In the genomic region with DNA sequence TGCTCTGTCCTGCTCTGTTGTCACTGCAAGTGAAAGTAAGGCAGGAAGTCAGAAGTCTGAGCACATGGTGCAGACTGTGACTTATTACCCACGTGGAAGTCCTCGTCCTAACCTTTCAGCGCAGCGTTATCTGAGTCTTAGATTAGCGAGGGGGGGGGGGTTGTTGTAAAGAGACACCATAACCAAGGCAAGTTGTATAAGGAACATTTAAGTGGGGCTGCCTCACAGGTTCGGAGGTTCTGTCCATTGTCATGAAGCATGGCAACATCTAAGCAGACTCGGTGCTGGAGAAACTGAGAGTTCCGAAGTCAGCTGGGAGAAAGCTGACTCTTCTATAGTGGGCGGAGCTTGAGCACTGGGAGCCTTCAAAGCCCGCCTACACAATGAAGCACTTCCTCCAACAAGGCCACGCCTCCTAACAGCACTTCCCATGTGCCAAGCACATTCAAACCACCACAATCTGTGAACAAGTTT, we compare ENCODE assay signal across 9 mouse cellular contexts. TPM values are rescaled to one million over a fixed set of nuclear protein-coding genes. Genes with fewer than 3 reads are reported as not detected.
DNase-seq lines count a peak whose midpoint lies in the region; ATAC-seq and TF ChIP-seq lines count a peak whose summit lies in the region.
"Had no signal": no experiment of that assay in that cellular context is flagged by ENCODE, and none has a peak within 500 bp of the region (broad histone marks: within the 10 kb centered on the region; RNA-seq: fewer than 3 reads in every experiment).

No protein-coding gene starts in this region.

- no peak overlapping the region for H3K27ac ChIP-seq in heart, embryonic 16.5 days (ENCODE audit: low read length)
- no peak overlapping the region for H3K27ac ChIP-seq in embryonic facial prominence, embryonic 12.5 days
- H3K27ac ChIP-seq in liver, embryonic 16.5 days (ENCODE audit: low read length), result no peak overlapping the region
- H3K27ac ChIP-seq in left cerebral cortex, adult 2 months, result no peak overlapping the region
- H3K27ac ChIP-seq in midbrain, embryonic 11.5 days (ENCODE audit: low read depth, low read length), result no peak overlapping the region

- ATAC-seq in heart, embryonic 16.5 days (replicated peaks; ENCODE audit: extremely low read depth, insufficient read depth, low FRiP score), result peak; percentile 23
- no peak for ATAC-seq in embryonic facial prominence, embryonic 12.5 days (ENCODE audit: insufficient number of reproducible peaks, insufficient read depth, low FRiP score, low TSS enrichment)
- ATAC-seq in liver, embryonic 16.5 days (ENCODE audit: low read depth), result 0 out of 2 replicates have a peak, but pooled peaks have one; percentile 50
- no peak for ATAC-seq in midbrain, embryonic 11.5 days (ENCODE audit: low FRiP score)

- H3K4me1 ChIP-seq in heart, embryonic 16.5 days (ENCODE audit: control insufficient read depth, insufficient read depth, low read length), result peaks cover 6% of the 10 kb centered on the region; the same call in 1 of the 2 replicates
- peaks cover 47% of the 10 kb centered on the region for H3K4me1 ChIP-seq in E14TG2a.4 (replicated peaks; ENCODE audit: low read depth, low read length)
- peaks cover 7% of the 10 kb centered on the region; the same call in 1 of the 2 replicates for H3K4me1 ChIP-seq in embryonic facial prominence, embryonic 12.5 days
- H3K4me1 ChIP-seq in liver, embryonic 16.5 days (ENCODE audit: control insufficient read depth, low read depth, low read length), result peaks cover 11% of the 10 kb centered on the region
- no peaks in the 10 kb centered on the region for H3K4me1 ChIP-seq in midbrain, embryonic 11.5 days (ENCODE audit: control insufficient read depth, insufficient read depth, low read length)

- H3K4me2 ChIP-seq in heart, embryonic 16.5 days (ENCODE audit: low read depth, low read length), result peak overlapping the region; percentile 54
- H3K4me2 ChIP-seq in embryonic facial prominence, embryonic 12.5 days (replicated peaks), result 0 out of 2 replicates have a peak overlapping the region, but pooled peaks have one; percentile 0
- H3K4me2 ChIP-seq in liver, embryonic 16.5 days (ENCODE audit: low read depth, low read length), result peak overlapping the region; percentile 6; the same call in 1 of the 2 replicates
- no peak overlapping the region for H3K4me2 ChIP-seq in midbrain, embryonic 11.5 days

- no peak overlapping the region for H3K9ac ChIP-seq in heart, embryonic 16.5 days (ENCODE audit: low read length)
- H3K9ac ChIP-seq in embryonic facial prominence, embryonic 12.5 days, result no peak overlapping the region
- no peak overlapping the region for H3K9ac ChIP-seq in liver, embryonic 16.5 days (ENCODE audit: low read depth, low read length)
- no peak overlapping the region for H3K9ac ChIP-seq in midbrain, embryonic 11.5 days (ENCODE audit: low read length)

- H3K36me3 ChIP-seq in heart, embryonic 16.5 days (ENCODE audit: control insufficient read depth, insufficient read depth), result no peaks in the 10 kb centered on the region
- peaks cover 13% of the 10 kb centered on the region for H3K36me3 ChIP-seq in E14TG2a.4 (ENCODE audit: insufficient read depth, low read length)
- H3K36me3 ChIP-seq in embryonic facial prominence, embryonic 12.5 days, result no peaks in the 10 kb centered on the region
- no peaks in the 10 kb centered on the region for H3K36me3 ChIP-seq in liver, embryonic 16.5 days (ENCODE audit: control insufficient read depth, insufficient read depth)
- H3K36me3 ChIP-seq in midbrain, embryonic 11.5 days (ENCODE audit: control insufficient read depth, insufficient read depth, low read length), result no peaks in the 10 kb centered on the region

- 36% methylated on average over 11 of the region's 11 CpGs for WGBS in heart, embryonic 16.5 days
- WGBS in embryonic facial prominence, embryonic 12.5 days, result 45% methylated on average over 11 of the region's 11 CpGs
- 42% methylated on average over 11 of the region's 11 CpGs for WGBS in liver, embryonic 16.5 days (ENCODE audit: insufficient replicate concordance)
- WGBS in midbrain, embryonic 11.5 days, result 52% methylated on average over 11 of the region's 11 CpGs

- no peaks in the 10 kb centered on the region for H3K27me3 ChIP-seq in heart, embryonic 16.5 days (ENCODE audit: control insufficient read depth, insufficient read depth, low read length)
- H3K27me3 ChIP-seq in E14TG2a.4 (ENCODE audit: insufficient read depth, low read length), result no peaks in the 10 kb centered on the region
- no peaks in the 10 kb centered on the region for H3K27me3 ChIP-seq in embryonic facial prominence, embryonic 12.5 days
- H3K27me3 ChIP-seq in liver, embryonic 16.5 days (ENCODE audit: control insufficient read depth, insufficient read depth, low read depth, low read length), result no peaks in the 10 kb centered on the region
- no peaks in the 10 kb centered on the region for H3K27me3 ChIP-seq in midbrain, embryonic 11.5 days (ENCODE audit: control insufficient read depth, insufficient read depth, low read length)

- no peaks in the 10 kb centered on the region for H3K9me3 ChIP-seq in heart, embryonic 16.5 days (replicated peaks; ENCODE audit: control insufficient read depth, low read length)
- H3K9me3 ChIP-seq in E14TG2a.4 (ENCODE audit: low read length), result no peaks in the 10 kb centered on the region
- no peaks in the 10 kb centered on the region for H3K9me3 ChIP-seq in embryonic facial prominence, embryonic 12.5 days
- no peaks in the 10 kb centered on the region for H3K9me3 ChIP-seq in liver, embryonic 16.5 days (replicated peaks; ENCODE audit: control insufficient read depth, low read length)
- no peaks in the 10 kb centered on the region for H3K9me3 ChIP-seq in midbrain, embryonic 11.5 days (ENCODE audit: control insufficient read depth, low read length)

- DNase-seq in heart, adult 18-20 months, result no peak
- DNase-seq in left cerebral cortex, postnatal 14 days (ENCODE audit: low spot score in 2 of 2), result no peak
- DNase-seq in left cerebral cortex, adult 2 months (ENCODE audit: extremely low spot score in 1 of 2, low spot score in 2 of 2), result no peak
- DNase-seq in midbrain, embryonic 11.5 days (ENCODE audit: low spot score, missing footprints), result no peak
- DNase-seq: cerebellum, adult 9-10 months had no signal

- intact Hi-C loops in left cerebral cortex, postnatal 14 days (cut with DNase I), result no loop called here
- intact Hi-C loops in left cerebral cortex, adult 2 months (cut with DNase I), result no loop called here

- peak overlapping the region; percentile 27 for H3K4me3 ChIP-seq in heart, embryonic 16.5 days (ENCODE audit: low read length)
- H3K4me3 ChIP-seq in E14TG2a.4 (replicated peaks; ENCODE audit: low read length), result peak overlapping the region; percentile 78
- no peak overlapping the region for H3K4me3 ChIP-seq in embryonic facial prominence, embryonic 12.5 days
- no peak overlapping the region for H3K4me3 ChIP-seq in liver, embryonic 16.5 days (ENCODE audit: low read depth, low read length)
- H3K4me3 ChIP-seq in left cerebral cortex, adult 2 months, result no peak overlapping the region
- H3K4me3 ChIP-seq in midbrain, embryonic 11.5 days (ENCODE audit: low read depth, low read length), result no peak overlapping the region

- TF ChIP-seq CTCF in E14TG2a.4 (conservative IDR thresholded peaks at IDR 0.05; ENCODE audit: low read length), result no peak
- TF ChIP-seq CTCF in left cerebral cortex, adult 2 months (IDR thresholded peaks at IDR 0.05), result no peak

RNA-seq across cellular contexts. Expression of a gene that starts 8.9 kb away (rescaled TPM):
- polyA plus RNA-seq in heart, embryonic 16.5 days (2015; fragmentation: Nextera tagmentation; extraction: Ambion mirVana), result 126 TPM in 2 replicates
- 100 to 1,000 TPM; 253 to 258 TPM for total RNA-seq in heart, adult 18-20 months (2021)
- 44.0 and 45.8 TPM in 2 replicates for polyA plus RNA-seq in embryonic facial prominence, embryonic 12.5 days (2016; fragmentation: Nextera tagmentation; extraction: Ambion mirVana)
- polyA plus RNA-seq in liver, embryonic 16.5 days (2015; fragmentation: Nextera tagmentation; extraction: Ambion mirVana), result 22.6 and 24.4 TPM in 2 replicates
- 100 to 1,000 TPM; 163 to 173 TPM for total RNA-seq in left cerebral cortex, postnatal 14 days (2021)
- 100 to 1,000 TPM; 150 to 153 TPM for total RNA-seq in left cerebral cortex, adult 2 months (2021)
- polyA plus RNA-seq in midbrain, embryonic 11.5 days (2014; fragmentation: Nextera tagmentation; extraction: Ambion mirVana), result 39.3 and 43.2 TPM in 2 replicates

RNA-seq across cellular contexts. Expression of a gene that starts 12.3 kb away (rescaled TPM):
- polyA plus RNA-seq in heart, embryonic 16.5 days (2015; fragmentation: Nextera tagmentation; extraction: Ambion mirVana), result 106 and 121 TPM in 2 replicates
- total RNA-seq in heart, adult 18-20 months (2021), result 10 to 100 TPM; 30.9 to 31.3 TPM
- polyA plus RNA-seq in embryonic facial prominence, embryonic 12.5 days (2016; fragmentation: Nextera tagmentation; extraction: Ambion mirVana), result 134 and 135 TPM in 2 replicates
- 79.8 and 95.7 TPM in 2 replicates for polyA plus RNA-seq in liver, embryonic 16.5 days (2015; fragmentation: Nextera tagmentation; extraction: Ambion mirVana)
- total RNA-seq in left cerebral cortex, postnatal 14 days (2021), result 10 to 100 TPM; 15.6 to 19.1 TPM
- total RNA-seq in left cerebral cortex, adult 2 months (2021), result 10 to 100 TPM; 16.0 to 18.3 TPM
- 193 and 201 TPM in 2 replicates for polyA plus RNA-seq in midbrain, embryonic 11.5 days (2014; fragmentation: Nextera tagmentation; extraction: Ambion mirVana)

Comparison
In these comparisons a context has a peak if more than half of its experiments do, and no peak if none do; other contexts are left out.
1. ATAC-seq: peak in heart, embryonic 16.5 days (single experiment) and liver, embryonic 16.5 days (single experiment); none in embryonic facial prominence, embryonic 12.5 days (single experiment) and midbrain, embryonic 11.5 days (single experiment).
2. H3K4me3 ChIP-seq: peak in heart, embryonic 16.5 days (single experiment) and E14TG2a.4 (single experiment); none in embryonic facial prominence, embryonic 12.5 days (single experiment), liver, embryonic 16.5 days (single experiment), left cerebral cortex, adult 2 months (single experiment) and midbrain, embryonic 11.5 days (single experiment).